Mouse (Mus musculus) NIH3T3 (cell line): ENCODE results near the gene Cd36.
A peak's percentile ranks its signal among the peaks of the same experiment; 100 is the strongest.

Source experiments
- DNase-seq: peaks from one replicate; pipeline ENCODE4 v3.0.0-alpha.2; 2012; ENCODE audit warnings: low read depth

Gene Cd36

DNA sequence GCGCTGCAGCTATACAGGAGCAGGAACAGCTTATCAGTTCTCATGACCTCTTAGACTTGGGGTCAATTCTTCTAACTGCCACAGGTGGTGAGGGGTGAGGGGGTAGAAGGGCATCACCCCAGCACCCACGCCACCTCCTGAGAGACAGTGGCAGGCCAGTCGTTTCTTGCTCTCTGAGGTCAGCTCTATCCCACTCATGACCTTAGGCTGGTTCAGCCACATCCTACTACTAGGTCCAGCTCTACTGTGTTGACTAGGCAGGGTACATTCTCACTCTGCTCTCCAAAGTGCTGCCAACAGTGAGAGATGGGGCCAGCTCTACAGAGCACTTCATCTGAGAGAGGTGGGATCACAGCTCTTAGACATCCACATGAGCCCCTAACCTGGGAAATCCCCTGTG is 30.2 kb downstream of the Cd36 start:
- DNase-seq = no peak

GRCm38 (mm10) chr5:17857871-17858270 is 30.7 kb downstream of the Cd36 start:
- DNase-seq = no peak

- DNase-seq = no peak
Measured at GRCm38 (mm10) chr5:17857262-17857661, 31.3 kb downstream of the Cd36 start.

DNA sequence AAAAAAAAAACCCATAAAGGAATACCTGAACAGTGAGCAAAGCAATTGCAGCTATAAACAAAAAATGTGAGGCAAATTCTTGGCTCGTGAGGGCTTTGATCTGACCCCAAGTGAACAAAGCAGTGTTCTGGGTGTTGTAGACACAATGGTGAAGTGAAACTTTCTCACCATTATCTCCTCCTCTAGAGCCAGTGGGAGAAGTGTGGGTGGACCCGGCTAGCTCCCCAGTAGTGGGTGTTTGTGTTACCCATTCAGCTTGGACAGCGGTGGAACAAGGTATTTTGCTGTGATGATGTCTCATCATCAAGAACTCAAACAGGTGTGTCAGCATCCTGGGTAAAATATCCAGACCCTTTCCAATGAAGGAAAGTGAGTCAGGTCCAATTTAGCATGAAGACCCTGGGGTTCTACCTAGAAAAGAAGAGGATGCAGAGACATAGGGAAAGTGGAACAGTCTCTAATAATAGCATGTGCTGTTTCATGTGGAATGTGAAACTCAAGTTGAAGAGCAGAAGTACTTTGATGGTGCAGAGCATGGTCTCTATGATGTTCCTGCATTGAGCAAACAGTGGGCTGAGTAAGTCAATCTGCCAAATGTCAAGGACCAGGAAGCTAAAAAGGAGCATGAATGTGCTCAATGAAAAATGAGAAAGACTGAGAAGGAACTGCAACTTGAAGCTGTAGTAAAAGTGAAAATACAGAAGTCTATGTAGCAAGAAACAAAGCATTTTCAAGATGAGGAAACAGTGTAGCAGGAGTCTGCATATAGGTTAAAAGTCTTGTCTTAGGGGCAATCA is 34.3 kb downstream of the Cd36 start:
- no peak for DNase-seq

GRCm38 (mm10) chr5:17850582-17850981 is 38.0 kb downstream of the Cd36 start:
- no peak for DNase-seq

DNA sequence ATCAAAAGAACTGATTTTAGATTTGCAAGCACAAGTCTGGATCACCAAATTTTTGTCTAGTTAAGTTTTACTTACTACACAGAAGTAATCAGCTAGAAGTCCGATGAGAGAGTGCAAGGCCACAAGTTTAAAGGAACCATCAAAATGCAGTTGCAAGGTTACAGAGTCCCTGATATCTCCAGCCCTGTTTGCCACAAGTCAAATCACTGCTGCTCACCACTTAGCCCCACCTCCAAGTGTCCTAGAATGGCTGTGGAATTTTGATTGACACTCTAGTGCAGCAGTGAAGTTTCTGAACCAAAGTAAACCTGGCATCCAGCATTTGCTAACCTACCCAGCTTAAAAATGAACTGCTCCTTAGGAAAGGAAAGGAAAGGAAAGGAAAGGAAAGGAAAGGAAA is 39.0 kb downstream of the Cd36 start:
- no peak for DNase-seq

DNA sequence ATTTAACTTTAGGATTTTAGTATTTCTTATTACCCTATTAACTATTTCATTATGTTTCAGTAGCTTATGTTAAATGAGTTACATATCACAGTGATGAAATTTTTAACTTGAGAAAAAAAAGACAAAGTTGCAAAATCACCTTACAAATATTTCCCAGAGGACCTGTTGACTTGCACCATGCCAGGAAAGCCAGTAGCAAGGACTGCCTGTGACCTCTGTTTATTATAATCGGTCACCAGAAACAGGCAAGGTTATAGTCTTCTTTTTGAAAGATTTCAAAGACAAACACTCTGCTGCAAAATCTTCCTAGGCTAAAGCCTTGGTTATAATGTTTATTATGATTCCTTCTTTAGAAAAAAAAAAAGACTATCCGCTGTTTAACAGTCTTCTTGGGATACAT is 39.9 kb downstream of the Cd36 start:
- no peak for DNase-seq

- DNase-seq = no peak
Measured at GRCm38 (mm10) chr5:17848267-17848666, 40.3 kb downstream of the Cd36 start.

GRCm38 (mm10) chr5:17843921-17844320 is 44.7 kb downstream of the Cd36 start:
- no peak for DNase-seq

DNA sequence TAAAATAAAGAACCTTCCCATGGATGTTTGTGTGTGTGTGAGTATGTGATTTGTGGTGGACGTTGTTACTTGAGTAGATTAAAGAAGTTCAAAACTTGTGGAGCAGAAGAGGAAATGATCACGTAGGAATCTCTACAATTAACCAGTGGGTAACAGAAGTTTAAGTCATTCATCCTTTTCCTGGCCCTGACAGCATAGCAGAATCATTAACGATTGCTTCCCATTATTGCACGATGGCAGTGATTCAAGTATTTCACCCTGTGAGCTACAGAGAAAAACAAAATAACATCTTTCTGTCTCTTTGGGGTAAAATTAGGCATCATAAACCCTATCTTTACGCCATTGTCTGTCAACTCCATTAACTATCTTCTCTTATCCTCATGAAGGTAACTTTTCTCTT is 45.3 kb downstream of the Cd36 start:
- no peak for DNase-seq

DNA sequence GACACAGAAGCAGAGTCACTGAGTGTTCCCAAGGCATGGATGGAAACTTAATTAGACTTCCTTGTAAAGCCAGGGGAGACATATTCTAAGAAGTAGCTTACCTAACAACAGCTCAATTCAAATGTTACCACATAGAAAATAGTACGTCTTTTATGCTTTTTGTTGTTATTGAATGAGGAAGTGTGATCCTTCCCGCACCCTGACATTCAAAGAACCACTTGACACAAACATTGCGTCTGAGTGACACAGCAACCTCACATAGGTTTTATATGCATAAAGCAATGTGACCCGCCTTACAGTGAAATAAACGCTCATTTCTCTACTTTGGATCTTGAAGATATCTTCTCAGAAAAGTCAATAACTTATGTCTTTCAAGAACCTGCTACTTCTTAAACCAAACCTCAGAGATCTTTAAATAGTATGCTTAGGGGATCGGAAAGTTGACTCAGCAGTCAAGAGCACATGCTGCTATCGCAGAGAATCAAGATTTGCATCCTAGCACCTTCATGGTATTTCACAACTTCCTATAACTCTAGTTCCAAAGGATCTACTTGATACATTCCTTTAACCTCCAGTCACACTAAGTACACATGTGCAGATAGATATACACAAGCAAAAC is 46.4 kb downstream of the Cd36 start:
- DNase-seq = no peak

- DNase-seq = no peak
Measured at GRCm38 (mm10) chr5:17839549-17839948, 49.1 kb downstream of the Cd36 start.

DNA sequence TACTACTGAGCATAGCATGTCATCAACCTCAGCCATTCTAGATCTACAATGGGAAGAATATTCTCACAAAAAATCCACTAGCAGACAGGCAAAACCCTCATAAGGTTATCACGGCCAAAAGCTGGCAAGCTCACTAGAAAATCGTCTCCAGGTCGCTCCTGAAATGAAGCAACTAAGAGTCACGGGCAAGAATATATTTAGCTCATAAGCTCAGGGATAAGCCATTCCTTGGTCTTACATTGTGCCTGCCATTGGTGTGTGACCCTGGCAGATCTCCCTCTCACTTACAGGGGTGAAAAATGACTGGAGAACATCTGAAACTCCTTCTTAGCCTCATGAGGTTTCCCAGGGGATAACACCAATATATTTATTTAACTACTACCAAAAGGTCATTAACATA is 52.2 kb downstream of the Cd36 start:
- no peak for DNase-seq

GRCm38 (mm10) chr5:17835302-17836097 is 53.1 kb downstream of the Cd36 start:
- no peak for DNase-seq

- no peak for DNase-seq
Measured at GRCm38 (mm10) chr5:17833797-17834196, 54.8 kb downstream of the Cd36 start.

- DNase-seq = no peak
Measured at GRCm38 (mm10) chr5:17830536-17830935, 58.1 kb downstream of the Cd36 start.

DNA sequence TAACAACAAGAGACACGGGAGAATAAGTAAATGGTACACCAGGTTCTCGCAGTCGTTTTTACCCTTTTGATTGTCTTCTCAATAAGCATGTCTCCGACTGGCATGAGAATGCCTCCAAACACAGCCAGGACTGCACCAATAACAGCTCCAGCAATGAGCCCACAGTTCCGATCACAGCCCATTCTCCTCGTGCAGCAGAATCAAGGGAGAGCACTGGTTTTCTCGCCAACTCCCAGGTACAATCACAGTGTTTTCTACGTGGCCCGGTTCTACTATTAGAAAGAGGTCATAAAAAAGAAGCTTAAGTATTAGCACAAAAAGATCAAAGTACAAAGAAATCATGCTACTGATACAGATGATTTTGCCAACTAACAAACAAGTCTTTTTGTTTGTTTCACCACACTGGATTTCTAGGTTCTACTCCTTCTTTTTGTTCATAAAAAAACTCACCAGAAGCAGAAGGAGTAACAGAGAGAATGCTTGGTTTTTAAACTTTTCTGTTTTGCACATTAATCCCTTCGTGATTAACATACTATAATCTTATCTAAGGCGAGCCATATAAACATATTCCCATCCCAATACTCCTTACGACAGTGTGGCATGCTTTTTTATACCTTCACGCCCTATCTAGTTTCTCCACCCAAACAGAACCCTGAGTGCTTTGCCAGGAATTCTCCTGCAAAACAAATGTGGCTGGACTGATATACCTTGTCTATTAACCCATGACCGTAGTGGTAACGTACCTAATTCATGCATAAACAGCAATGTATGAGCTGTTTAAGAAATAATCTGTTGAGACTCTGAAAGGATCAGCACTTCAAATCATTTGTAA is 59.7 kb downstream of the Cd36 start:
- no peak for DNase-seq

- no peak for DNase-seq
Measured at GRCm38 (mm10) chr5:17821395-17821794, 67.2 kb downstream of the Cd36 start.

DNA sequence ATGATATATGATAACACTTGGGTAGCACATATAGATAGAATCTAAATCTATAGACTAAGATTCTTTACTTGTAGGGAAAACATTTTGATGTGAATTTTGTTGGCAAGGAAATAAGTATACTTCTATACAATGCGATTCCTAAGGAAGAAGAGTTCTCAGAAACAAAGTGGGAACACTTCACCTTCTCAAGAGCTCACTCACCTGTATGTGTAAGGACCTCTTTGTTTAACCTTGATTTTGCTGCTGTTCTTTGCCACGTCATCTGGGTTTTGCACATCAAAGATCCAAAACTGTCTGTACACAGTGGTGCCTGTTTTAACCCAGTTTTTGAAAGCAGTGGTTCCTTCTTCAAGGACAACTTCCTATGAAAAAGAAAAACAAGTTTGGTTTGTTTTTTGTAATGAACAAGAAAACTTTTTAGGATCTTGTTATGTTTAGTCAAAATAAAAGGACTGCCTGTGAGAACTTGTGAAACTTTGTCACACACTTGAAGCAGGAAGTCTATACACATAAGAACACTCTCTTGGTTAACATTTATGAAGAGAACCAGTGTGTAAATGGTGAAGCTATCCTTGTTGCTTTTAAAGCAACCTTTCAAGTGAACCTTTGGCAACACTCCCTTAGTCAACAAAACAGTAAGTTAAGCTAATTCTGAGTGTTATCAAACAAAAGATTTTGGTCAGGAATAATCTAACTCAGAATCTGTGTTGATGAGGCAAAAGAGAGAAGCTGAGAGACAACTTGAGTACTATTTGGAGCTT is 68.2 kb downstream of the Cd36 start:
- no peak for DNase-seq

GRCm38 (mm10) chr5:17816170-17816569 is 72.4 kb downstream of the Cd36 start:
- DNase-seq = peak; percentile 62

- DNase-seq = no peak
Measured at GRCm38 (mm10) chr5:17810336-17810735, 78.3 kb downstream of the Cd36 start.
